Mouse (Mus musculus) frontal cortex, adult 2 months (tissue): ENCODE measurements around the gene Anapc5. TPM values are rescaled to one million over a fixed set of nuclear protein-coding genes. Genes with fewer than 3 reads are reported as not detected.

ENCODE experiments used
- DNase-seq, 2 experiments: peaks; one replicate each; pipeline ENCODE4 v3.0.0; 2022; ENCODE audit warnings: low spot score in 1 of 2; ENCODE audit errors: extremely low spot score in 1 of 2
- polyA plus RNA-seq: library from polyadenylated mRNA; depleted of rRNA; stranded (reverse); fragments of >200 nt; gene quantifications from 2 replicates; pipeline ENCODE4 v1.2.3, GENCODE M21; 2012; rRNA removed

The Anapc5 gene
- polyA plus RNA-seq: 399 and 447 TPM in 2 replicates

DNA sequence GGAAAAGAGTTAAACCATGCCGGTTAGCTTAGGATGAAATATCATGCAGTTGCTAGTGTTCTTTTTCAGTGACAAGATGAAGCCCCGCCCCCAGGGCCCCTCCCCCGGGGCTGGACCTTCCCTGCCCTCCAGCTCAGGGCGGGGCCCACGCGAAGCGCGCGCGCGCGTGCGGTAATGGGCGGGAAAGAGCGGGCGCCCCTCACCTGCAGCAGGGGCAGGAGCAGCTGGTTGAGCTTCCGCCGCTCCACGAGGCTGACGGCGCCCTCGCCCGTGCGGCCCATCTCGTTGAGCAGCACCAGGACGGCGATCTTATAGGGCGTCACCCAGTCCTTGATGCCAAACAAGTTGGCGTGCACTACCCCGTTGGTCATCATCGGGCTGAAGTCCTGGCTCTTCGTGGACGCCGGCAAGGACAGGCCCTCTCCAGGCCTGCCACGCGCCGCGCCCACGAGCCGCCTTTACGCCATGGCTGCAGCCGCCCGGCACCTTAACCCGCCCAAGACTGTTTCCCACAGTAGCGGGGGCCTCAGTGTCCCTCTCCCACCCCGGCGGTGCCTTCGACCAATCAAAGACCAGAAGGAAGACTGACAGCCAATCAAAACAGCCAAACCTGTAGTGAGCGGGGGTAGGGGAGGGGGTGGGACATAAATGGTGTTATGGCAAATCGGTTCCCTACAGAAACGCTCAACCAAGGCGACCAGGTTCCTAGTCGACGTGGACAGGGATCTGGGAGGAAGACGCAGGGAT, at the start of gene Anapc5:
Anapc5 (minus strand) TSS at position 563 of the 747 bp plus-strand sequence.
- DNase-seq: peak; percentile 86 to 94

DNA sequence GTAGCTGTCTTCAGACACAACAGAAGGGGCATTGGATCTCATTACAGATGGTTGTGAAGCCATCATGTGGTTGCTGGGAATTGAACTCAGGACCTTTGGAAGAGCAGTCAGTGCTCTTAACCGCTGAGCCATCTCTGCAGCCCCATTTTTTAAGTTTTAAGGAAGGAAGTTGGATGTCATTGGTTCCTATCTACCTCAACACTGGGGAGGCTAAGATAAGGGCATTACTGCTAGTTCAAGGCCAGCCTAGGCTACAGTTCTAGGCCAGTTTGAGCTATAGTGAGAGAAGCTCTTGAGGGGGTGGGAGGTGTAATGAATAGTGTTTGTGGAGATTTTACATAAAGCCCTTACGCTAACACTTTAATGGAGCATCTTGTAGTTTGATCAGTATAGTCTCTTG, 41.9 kb upstream of the Anapc5 start:
- no peak for DNase-seq

GRCm38 (mm10) chr5:122855858-122856257, 34.7 kb upstream of the Anapc5 start:
- no peak for DNase-seq

DNA sequence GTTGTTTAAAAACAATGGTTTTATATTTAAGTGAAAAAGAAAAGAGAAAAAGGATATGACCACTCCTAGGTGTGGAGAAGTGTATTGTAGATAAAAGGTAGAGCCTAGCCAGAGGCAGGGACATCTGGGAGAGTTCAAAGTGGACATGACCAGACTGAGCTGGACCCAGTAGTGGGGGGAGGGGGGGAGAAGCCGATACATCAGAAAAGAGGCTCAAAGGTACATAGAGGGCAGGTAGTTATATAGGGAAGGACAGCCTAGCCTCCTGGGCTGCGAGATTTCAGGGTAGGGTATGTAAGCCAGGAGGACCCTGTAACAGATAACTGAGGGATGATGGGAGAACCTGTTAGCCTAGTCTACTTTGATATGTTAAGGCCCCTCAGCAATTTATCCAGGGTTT, 31.5 kb upstream of the Anapc5 start:
- no peak for DNase-seq

DNA sequence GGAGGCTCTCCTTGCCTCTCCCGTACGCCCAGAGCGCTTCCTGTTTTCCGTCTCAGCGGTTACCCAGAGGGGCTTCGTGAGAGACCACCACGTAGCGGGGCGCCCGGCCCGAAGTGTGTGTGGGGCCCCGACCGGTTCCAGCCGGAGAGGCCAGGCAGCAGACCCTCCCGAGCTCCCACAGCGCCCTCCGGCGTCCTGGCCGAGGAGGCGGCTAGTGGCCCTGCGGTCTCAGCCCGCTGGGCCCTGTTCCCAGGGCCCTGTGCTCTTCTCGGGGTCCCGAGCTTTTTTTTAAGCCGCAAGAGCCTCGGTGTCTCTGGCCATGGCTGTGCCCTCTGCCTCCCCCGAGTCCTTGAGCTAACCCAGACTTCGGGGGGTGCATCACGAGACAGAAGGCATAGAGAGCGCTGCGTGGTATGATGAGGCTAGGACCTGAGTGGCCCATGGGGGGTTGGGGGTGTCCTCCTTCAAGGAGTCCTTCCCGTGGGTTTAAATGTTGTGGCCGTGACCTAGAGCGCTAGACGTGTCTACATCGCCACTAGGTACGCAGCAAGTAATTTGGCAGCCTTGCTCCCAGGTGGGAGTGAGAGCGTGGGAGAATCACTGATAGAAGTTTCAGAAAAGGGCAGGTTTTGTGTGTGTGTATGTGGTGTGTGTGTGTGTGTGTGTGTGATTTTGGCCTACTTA, 29.3 kb upstream of the Anapc5 start:
- DNase-seq: peak in 1 of 2 experiments; percentile 41

DNA sequence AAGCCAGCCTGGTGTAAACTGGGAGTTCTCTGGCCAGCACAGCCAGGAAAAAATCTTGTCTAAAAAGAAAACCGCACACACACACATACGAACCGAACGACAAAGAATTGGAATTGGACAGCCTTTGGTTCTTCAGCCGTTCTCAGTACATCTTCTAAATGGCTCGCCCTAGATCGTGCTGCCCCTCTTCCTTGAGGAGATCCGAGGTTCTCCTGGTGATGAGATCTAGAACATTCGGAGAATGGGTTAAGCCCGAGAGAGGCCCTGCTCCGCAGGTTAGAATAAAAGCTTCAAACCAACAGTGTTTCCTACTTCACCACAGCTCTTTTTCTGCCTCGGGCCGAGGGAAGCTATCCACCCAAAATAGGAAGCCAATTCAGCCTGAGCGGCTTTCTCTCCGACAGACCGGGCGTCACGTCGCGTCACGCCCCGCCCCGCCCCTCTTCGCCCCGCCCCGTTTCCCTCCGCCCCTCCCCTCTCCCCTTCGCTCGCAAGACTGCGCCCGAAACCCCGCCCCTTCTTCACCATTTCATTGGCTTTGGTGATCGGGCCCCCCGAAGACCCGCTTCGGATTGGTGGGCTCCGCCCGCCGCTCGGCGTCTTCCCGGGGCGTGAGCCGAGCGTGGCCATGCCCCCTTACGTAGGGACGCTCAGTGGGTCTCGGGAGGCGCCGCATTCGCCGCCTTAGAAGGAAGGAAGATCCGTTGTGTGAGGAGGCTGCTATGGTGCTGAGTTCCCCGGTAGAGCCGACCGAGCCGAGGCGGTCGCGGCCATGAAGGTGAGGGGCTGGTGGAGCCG, 28.6 kb upstream of the Anapc5 start, which contains the start of gene Rnf34:
Rnf34 (plus strand) TSS at position 528 of the 798 bp plus-strand sequence.
- peak; percentile 95 to 97 for DNase-seq

GRCm38 (mm10) chr5:122843799-122844198, 22.7 kb upstream of the Anapc5 start:
- DNase-seq: no peak

GRCm38 (mm10) chr5:122841126-122841525, 20.0 kb upstream of the Anapc5 start:
- DNase-seq: no peak

GRCm38 (mm10) chr5:122832996-122833395, 11.9 kb upstream of the Anapc5 start:
- DNase-seq: peak in 1 of 2 experiments; percentile 25

GRCm38 (mm10) chr5:122832536-122832935, 11.4 kb upstream of the Anapc5 start:
- no peak for DNase-seq

GRCm38 (mm10) chr5:122825099-122825498, 4.0 kb upstream of the Anapc5 start:
- DNase-seq: no peak

- no peak for DNase-seq
Observed at GRCm38 (mm10) chr5:122824450-122824849, 3.3 kb upstream of the Anapc5 start.

- DNase-seq: no peak
Observed at GRCm38 (mm10) chr5:122823976-122824375, 2.8 kb upstream of the Anapc5 start.

DNA sequence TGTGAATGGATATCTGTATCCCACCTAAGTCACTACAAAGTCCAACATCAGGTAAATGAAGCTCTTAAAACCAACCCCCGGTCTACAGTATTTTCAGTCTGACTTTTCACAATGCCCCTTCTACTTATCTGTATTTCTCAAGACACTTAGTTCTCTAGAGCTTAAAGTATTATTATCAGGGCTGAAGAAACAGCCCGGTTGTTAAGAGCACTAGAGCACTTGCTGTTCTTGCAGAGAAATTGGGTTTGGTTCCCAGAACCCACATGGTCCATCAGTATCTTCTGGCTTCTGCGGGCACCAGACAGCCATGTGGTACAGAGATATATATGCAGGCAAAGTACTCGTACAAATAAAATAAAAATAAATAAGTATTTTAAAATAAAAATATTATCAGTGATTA, 1.3 kb upstream of the Anapc5 start:
- no peak for DNase-seq

GRCm38 (mm10) chr5:122821524-122821885, 366 bp upstream of the Anapc5 start:
- DNase-seq: no peak

- no peak for DNase-seq
Observed at GRCm38 (mm10) chr5:122812699-122813098, 8.4 kb downstream of the Anapc5 start.

- peak in 1 of 2 experiments; percentile 57 for DNase-seq
Observed at GRCm38 (mm10) chr5:122811364-122812079, 9.6 kb downstream of the Anapc5 start.

- no peak for DNase-seq
Observed at GRCm38 (mm10) chr5:122805503-122805902, 15.6 kb downstream of the Anapc5 start.

GRCm38 (mm10) chr5:122802706-122803105, 18.4 kb downstream of the Anapc5 start:
- DNase-seq: no peak

GRCm38 (mm10) chr5:122801684-122802083, 19.5 kb downstream of the Anapc5 start:
- no peak for DNase-seq
